In genomic region chr12:99415538-99415937, GRCm38 (mm10) we compare ENCODE assay signal across 25 mouse cellular contexts.
"Had no signal": no experiment of that assay in that cellular context is flagged by ENCODE, and none has a peak within 500 bp of the region (broad histone marks: within the 10 kb centered on the region; RNA-seq: fewer than 3 reads in every experiment).

No protein-coding gene starts in this region.

- H3K36me3 ChIP-seq: heart, embryonic 10.5 days; heart, embryonic 12.5 days; hindbrain, embryonic 10.5 days; hindbrain, embryonic 12.5 days; intestine, embryonic 15.5 days; limb, embryonic 13.5 days; liver, embryonic 13.5 days; liver, embryonic 15.5 days had no signal

- H3K9me3 ChIP-seq: heart, embryonic 10.5 days; heart, embryonic 12.5 days; hindbrain, embryonic 10.5 days; hindbrain, embryonic 12.5 days; intestine, embryonic 15.5 days; limb, embryonic 13.5 days; liver, embryonic 13.5 days; liver, embryonic 15.5 days had no signal

- H3K9ac ChIP-seq: heart, embryonic 12.5 days; hindbrain, embryonic 12.5 days; hindbrain, embryonic 14.5 days; intestine, embryonic 15.5 days; limb, embryonic 13.5 days; liver, embryonic 13.5 days; liver, embryonic 15.5 days; liver, postnatal 0 days had no signal

- H3K4me2 ChIP-seq: heart, embryonic 12.5 days; hindbrain, embryonic 12.5 days; hindbrain, embryonic 14.5 days; intestine, embryonic 15.5 days; limb, embryonic 13.5 days; liver, embryonic 11.5 days; liver, embryonic 13.5 days; liver, embryonic 15.5 days had no signal

- DNase-seq: gastrocnemius, postnatal 14 days; gastrocnemius, postnatal 36 days; heart, adult 18-20 months; heart, postnatal 10 days; heart, postnatal 4 days; kidney, adult 18-20 months; kidney, adult 8-10 months; kidney, postnatal 14 days; liver; liver, embryonic 13.5 days; liver, postnatal 0 days had no signal

- H3K27ac ChIP-seq: heart, embryonic 10.5 days; hindbrain, embryonic 10.5 days; hindbrain, embryonic 12.5 days; hindbrain, embryonic 14.5 days; intestine, embryonic 15.5 days; layer of hippocampus, adult 2 months; left cerebral cortex, adult 2 months; limb, embryonic 13.5 days; liver, embryonic 13.5 days; liver, embryonic 15.5 days had no signal

- H3K4me3 ChIP-seq: heart, embryonic 10.5 days; heart, embryonic 12.5 days; hindbrain, embryonic 10.5 days; hindbrain, embryonic 12.5 days; intestine, embryonic 15.5 days; layer of hippocampus, adult 2 months; left cerebral cortex, adult 2 months; limb, embryonic 13.5 days; liver, embryonic 13.5 days; liver, embryonic 15.5 days had no signal

- ATAC-seq: hindbrain, embryonic 16.5 days; inflammation-experienced regulatory T-cells, adult 6 months; intestine, embryonic 15.5 days; intestine, postnatal 0 days; liver, postnatal 0 days had no signal

- H3K27me3 ChIP-seq: heart, embryonic 12.5 days; hindbrain, embryonic 12.5 days; intestine, embryonic 15.5 days; limb, embryonic 13.5 days; liver, embryonic 13.5 days; liver, embryonic 15.5 days had no signal
